Mouse (Mus musculus): ENCODE results near the gene Lrrc23.
"Not testable (repeated sequence)": the region's sequence is repeated elsewhere in the genome, so short reads cannot be mapped to it uniquely, and the experiment has no call there.

Lrrc23 gene

DNA sequence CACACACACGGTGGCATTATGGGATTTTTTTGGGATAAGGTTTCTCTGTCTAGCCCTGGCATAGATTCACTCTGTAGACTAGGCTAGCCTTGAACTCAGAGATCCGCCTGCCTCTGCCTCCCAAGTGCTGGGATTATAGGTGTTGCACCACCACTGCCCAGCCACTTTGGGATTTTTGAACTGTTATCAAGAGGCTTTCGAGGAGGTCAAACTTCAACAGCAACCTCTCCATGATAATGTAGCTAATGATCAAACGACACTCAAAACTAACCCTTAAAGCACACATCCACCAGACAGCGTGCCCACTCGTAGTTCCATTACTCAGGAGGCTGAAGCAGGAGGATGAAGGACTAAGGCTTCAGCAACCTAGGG, 28.4 kb upstream of the Lrrc23 start:
- no peak for DNase-seq (ENCODE audit: low spot score in 2 of 2)

DNA sequence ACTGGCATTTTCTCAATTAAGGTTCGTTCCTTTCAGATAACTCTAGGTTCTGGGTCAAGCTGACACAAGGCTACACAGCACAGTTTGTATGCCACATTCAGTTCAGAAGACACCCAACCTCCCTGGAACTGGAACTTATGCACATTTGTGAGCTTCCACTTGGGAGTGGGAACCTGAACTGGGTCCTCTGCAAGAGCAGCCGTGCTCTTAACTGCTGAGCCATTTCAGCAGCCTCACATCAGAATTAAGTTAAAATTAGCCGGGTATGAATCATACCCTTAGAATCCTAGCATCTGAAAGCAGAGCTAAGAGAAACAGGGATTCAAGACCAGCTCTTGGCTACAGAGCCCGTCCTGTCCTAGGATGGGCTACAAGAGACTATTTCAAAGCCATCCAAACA, 27.8 kb upstream of the Lrrc23 start:
- DNase-seq (ENCODE audit: low spot score in 2 of 2): no peak

DNA sequence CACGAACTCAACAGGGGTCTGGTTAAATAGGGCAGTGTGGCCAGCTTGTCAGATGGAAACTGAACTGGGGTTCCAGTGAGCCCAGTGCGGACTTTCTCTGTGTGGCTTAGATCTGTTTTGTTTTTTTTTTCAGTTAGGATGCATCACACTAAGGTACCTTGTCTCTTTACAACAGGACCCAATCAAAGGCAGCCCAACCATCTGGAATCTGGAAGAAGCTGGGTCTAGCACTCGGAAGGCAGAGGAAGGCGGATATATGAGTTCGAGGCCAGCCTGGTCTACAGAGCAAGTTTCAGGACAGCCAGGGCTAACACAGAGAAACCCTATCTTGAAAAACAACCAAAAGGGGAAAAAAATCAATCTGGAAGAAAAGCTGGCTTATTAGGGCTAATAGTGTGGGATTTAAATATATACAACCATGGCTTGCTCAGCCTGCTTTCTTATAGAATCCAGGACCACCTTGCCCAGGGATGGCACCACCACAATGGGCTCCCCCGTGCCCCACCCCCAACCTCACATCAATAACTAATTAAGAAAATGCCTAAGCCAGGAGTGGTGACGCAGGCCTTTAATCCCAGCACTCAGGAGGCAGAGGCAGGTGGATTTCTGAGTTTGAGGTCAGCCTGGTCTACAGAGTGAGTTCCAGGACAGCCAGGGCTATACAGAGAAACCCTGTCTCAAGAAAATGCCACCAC, 27.1 kb upstream of the Lrrc23 start:
- no peak for DNase-seq (ENCODE audit: low spot score in 2 of 2)

DNA sequence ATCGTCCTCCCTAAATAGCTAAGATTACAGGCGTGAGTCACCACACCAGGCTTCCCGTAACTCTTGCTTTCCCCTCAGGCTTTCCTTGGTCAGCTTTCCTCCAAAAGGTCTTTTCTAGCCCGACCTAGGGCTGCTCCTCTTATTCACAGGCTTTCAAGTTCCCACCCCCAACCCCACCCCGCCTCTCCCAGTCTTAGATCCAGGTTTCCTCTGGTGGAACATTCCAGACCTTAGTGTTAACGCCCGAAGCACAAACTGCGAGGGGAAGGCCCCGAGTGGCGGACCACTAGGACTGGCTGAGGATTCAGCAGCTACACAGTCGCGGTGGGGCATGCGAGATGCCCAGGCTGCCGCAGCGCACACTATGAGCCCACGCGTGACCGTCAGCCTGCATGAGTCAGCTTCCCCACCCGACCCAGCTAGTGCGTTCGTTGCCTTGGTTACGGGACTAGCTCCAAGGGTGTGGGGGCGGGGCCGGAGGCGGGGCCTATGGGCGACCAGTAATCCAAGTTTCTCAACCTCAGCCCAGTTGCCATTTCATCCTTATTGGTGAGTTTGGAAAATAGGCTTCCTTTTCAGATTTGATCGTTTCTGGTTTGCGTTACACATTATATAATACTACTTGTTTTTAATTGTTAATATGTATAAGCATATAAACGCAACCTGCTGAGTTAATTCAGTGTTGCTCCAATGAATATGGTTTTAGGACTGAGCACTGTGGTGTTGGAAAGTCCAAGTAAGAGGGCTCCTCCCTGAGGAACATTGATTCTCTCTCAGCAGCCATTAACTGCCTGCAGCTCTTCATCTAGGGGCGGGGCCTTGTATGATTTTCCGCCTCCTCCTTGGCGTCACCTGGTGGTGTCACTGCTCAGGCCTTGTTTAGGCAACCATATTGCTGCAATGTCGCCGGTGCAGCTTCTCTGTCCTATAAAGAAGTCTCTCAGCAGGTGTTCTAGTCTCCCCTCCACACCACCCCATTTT, 26.1 kb upstream of the Lrrc23 start:
- peak; percentile 94 to 97 for DNase-seq (ENCODE audit: low spot score in 2 of 2)

DNA sequence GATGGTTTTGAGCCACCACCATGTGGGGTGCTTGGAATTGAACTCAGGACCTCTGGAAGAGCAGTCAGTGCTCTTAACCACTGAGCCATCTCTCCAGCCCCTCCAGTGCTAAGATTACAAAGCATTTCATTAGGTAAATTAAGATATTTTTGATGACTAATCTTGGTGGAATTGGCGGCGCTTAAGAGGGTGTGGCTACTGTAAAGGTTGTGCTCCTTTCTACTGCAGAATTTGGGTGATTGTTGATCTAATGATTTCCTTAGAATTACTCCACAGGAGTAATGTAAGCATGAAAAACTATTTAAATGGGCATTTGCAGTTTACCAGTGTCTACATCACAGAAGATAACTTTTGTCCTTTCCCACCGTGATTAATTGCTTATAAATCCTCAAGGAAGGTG, 24.8 kb upstream of the Lrrc23 start:
- no peak for DNase-seq (ENCODE audit: low spot score in 2 of 2)

DNA sequence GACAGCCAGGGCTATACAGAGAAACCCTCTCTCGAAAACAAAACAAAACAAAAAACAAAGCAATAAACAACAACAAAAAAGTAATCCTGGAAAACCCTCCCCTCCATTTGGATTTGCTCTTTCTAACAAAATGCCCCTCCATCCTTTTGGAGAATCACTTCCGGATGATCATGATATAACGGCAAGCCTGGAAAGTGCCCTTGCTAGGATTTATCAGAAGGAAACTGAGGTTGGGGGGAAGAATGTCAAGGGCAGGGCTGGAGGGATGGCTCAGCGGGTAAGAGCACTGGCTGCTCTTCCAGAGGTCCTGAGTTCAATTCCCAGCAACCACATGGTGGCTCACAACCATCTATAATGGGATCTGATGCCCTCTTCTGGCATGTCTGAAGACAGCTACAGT, 24.2 kb upstream of the Lrrc23 start:
- DNase-seq (ENCODE audit: low spot score in 2 of 2): not testable (repeated sequence)

DNA sequence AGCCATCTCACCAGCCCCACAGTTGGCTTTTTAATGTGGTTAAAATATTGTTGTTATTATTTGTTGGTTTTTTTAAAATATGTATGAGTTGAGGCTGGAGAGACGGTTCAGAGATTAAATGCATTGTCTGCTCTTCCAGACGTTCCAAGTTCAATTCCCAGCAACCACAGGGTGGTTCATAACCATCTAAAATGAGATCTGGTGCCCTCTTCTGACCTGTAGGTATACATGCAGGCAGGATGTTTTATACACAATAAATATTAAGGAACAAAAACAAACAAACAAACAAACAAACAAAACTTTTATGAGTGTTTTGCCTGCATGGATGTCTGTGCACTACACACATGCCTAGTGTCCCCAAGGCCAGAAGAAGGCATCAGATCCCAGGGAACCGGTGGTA, 23.5 kb upstream of the Lrrc23 start:
- DNase-seq (ENCODE audit: low spot score in 2 of 2): no peak

DNA sequence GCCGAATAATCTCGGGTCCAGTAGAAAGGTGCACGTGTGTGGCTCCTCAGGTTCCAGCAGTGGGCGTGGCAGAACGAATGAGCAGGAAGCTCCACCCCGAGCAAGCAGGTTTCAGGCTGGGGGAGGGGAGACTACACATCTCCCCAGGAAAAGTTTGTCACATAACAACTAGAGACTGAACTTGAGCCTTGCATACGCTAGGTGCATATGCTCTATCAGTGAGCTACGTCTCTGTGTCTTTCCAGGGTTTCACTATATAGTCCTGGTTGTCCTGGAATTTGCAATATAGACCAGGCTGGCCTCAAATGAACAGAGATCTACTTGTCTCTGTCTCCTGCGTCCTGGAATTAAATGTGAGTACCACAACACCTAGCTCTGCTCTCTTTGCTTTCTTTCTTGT, 22.9 kb upstream of the Lrrc23 start:
- DNase-seq (ENCODE audit: low spot score in 2 of 2): not testable (repeated sequence)

DNA sequence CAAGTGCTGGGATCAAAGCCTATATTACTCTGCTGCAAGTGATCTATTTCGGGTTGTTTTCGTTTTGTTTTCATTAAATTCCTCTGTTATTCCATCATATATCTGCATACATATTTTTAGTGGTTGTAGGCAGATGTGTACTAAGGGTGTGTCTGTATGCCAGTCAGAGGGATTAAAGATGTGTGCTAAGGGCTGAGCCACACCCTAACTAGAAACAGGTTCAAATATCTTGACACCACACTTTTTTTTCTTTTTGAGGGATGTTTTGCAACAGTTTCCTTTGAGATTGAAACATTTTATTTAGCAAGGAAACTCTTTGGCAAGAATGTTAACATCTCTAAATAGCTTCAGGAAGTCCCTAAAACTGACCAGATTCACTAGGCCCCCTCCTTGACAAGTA, 16.7 kb upstream of the Lrrc23 start:
- no peak for DNase-seq (ENCODE audit: low spot score in 2 of 2)

DNA sequence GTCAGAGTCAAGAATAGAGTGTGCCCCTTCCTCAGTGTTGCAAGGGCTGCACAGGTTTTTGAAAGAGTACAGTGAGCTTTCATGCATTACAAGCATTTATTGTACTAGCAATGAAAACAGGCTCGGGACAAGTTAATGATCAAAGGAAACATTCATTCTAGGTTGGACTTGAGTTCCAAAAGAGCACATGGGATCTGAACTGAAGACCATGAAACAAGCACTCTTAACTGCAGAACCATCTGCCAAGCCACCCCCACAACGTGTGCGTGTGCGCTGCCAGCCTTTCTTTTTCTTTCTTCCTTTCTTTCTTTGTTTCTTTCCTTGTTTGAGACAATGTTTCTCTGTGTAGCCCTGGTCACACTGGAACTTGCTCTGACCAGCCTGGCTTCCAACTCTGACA, 16.3 kb upstream of the Lrrc23 start:
- no peak for DNase-seq (ENCODE audit: low spot score in 2 of 2)

DNA sequence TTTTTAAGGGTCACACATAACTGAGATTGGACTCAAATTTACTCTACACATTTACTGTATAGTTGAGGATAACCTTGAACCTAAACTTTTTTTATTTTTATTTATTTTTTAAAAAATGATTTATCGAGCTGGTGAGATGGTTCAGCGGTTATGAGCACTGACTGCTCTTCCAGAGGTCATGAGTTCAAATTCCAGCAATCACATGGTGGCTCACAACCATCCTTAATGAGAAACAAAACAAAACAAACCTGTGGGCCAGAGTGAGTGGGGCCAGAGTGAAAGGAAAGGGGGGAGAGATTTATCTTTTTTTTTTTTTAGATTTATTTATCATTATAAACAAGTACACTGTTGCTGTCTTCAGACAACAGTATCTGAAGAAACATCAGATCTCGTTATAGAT, 12.4 kb upstream of the Lrrc23 start:
- DNase-seq (ENCODE audit: low spot score in 2 of 2): no peak

DNA sequence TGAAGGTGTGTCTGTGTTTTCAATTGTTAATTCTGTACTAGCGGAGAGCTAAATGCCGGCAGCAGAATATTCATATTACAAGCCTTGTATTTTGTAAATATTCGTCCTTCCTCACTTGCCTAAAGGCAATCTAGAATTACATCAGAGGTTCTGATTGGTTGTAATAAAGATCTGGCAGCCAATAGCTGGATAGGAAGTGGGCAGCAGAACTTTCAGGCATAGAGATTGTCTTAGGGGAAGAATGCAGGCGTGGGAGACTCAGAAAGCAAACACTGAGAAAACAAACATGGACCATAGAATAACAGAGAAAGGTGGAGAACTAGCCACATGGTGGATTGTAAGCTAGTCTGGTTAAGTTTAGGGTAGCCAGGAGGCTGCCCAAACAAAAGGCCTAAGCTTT, 10.6 kb upstream of the Lrrc23 start:
- no peak for DNase-seq (ENCODE audit: low spot score in 2 of 2)

DNA sequence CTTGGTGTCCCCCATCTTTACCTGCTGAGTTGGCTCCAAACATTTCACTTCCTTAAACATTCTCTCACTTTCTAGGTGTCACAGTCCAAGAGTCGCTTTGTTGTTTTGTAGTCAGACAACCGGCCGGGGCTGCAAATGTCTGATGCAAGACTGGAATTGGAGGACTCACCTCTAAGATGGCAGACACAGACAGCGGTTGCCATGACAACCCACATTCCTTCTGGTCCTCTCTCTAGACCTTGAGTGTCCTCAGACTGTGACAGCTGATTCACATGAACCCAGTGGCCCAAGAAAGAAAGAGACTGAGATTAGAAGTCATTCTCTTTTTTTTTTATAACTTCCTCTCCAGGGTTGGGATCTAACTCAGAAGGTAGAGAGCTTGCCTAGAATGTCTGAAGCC, 10.0 kb upstream of the Lrrc23 start:
- DNase-seq (ENCODE audit: low spot score in 2 of 2): no peak

DNA sequence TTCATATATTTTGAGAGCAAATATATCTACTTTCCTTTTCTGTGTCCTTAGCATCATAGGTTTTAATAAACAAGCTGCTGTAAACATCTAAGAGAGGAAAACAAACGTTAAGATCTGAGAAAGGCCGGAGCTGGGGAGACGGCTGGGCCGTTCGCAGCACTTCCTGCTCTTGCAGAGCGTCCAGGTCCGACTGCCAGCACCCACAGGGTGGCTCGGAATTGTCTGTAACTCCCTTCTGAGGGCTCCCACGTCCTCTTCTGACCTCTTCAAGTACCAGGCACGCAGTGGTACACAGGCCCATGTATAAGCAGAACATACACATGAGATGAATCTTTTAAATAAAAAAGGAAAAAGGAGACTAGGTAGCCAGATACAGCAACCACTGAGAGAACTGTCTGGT, 8.2 kb upstream of the Lrrc23 start:
- no peak for DNase-seq (ENCODE audit: low spot score in 2 of 2)

DNA sequence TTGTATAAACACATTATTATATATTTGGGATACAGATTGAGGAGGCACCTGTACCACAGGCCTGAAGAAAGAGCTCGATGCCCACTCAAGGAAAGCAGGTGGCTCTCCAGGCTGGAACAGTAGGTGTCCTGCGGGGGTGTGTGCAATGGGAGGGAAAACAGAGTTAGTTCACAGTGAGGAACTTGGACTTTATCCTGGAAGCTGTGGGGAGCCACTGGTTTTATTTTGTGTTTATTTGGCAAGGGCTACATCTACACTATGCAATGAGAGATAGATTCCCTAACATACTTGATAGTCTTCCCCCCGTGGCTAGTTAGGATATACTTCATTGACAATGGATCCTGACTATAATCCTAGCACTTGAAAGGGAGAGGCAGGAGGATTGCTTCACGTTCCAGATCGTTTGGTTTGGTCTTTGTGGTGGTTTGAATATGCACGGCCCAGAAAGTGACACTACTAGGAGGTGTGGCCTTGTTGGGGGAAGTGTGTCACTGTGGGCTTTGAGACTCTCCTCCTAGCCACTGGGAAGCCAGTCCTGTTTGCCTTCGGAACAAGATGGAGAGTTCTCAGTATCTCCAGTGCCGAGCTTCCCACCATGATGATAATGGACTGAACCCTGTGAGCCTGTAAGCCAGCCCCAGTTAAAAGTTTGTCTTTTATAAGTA, 7.4 kb upstream of the Lrrc23 start:
- DNase-seq (ENCODE audit: low spot score in 2 of 2): no peak

DNA sequence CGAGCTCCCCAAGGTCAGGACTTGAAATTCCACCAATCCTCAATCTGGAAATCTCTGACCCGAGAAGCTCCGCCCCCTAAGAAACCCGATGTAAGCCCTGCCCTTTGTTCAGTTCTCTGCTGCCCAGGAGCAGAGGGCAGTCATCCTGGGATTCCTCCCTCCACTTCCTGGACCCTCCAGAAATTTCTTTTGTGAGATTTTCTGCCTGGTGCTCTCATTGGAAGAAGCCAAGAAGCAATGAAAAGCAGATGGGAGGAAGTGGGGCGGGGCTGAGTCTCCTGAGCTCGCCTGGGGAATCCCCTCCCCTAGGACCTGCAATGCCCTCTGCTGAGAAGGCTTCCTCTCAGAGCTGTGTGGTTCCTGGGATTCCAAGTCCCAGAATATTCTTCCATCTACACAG, 2.9 kb upstream of the Lrrc23 start:
- no peak for DNase-seq (ENCODE audit: low spot score in 2 of 2)

DNA sequence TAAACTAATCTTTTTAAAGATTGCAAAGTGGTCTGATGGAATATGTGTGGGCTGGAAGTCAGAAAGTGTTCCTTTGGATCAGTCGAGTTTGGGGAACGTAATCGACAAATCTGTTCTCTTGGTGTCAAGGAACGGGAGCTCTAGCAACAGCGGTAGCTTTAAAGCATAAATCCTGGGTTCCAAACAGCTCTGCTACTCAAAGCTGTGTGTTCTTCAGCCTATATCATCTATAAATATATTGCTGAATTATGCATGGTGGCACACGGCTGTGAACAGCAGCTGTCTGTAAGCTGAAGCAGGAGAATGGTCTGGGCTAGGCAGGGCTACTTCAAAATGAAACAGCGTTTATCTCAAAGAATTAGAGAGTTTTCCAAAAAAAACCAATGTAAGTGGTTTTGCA, 1.4 kb upstream of the Lrrc23 start:
- DNase-seq (ENCODE audit: low spot score in 2 of 2): peak in 1 of 2 experiments; percentile 26

DNA sequence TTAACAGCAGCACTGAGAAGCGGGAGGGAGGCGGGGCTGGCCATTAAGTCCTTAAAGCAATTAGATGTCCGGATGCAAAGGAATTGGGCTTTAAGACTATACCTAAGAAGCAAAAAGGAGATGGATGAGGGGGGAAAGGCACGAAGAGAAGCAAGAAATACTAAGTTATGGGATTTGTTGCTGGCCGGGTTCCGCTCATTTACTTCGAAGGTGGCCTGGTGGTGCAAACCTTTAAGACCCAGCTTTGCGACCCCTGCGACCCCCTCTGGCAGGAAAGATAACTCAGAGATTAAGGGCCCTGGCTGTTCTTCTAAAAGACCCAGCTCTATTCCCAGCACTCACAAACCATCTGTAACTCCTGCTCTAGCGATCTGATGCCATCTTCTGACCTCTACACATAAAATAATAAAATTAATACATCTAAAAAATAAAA, 473 bp upstream of the Lrrc23 start:
- DNase-seq (ENCODE audit: low spot score in 2 of 2): no peak

DNA sequence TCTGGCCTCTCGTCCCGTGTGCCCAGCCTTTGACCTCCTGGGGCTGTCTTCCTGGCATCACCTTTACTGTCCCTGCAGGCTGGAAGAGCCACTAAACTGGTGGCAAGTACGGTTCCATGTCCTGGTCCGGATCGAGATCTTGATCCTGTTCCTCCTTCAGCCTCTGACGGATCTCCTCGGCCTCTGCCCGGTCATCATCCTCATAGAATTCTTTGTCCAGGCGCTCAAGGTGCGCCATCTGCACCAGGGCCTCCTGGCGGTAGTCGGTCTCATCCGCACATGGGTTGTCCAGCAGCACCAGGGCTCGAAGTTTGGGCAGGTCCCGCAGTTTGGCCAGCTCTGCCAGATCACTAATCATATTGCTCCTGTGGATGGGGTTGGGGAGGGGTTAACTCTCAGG, 9.0 kb downstream of the Lrrc23 start:
- DNase-seq (ENCODE audit: low spot score in 2 of 2): no peak

DNA sequence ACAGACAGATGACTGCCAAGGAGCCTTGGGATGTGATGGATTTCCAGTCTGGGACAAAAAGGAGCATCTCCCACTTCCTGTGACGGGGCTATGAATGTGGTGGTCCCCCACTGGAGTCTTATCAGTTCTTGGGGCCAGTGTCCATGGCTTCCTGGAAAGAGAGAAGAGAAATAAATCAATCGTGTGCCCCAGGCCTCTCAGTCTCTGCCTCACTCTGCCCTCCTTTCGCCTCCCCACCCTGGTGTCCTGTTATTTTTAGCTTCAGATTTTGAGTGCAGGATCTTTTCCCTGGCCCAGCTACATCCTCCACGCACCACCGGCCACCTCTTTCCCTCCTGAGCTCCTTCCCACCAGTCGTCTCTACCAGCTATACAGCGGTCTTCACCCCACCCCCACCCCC, 9.5 kb downstream of the Lrrc23 start:
- no peak for DNase-seq (ENCODE audit: low spot score in 2 of 2)

DNA sequence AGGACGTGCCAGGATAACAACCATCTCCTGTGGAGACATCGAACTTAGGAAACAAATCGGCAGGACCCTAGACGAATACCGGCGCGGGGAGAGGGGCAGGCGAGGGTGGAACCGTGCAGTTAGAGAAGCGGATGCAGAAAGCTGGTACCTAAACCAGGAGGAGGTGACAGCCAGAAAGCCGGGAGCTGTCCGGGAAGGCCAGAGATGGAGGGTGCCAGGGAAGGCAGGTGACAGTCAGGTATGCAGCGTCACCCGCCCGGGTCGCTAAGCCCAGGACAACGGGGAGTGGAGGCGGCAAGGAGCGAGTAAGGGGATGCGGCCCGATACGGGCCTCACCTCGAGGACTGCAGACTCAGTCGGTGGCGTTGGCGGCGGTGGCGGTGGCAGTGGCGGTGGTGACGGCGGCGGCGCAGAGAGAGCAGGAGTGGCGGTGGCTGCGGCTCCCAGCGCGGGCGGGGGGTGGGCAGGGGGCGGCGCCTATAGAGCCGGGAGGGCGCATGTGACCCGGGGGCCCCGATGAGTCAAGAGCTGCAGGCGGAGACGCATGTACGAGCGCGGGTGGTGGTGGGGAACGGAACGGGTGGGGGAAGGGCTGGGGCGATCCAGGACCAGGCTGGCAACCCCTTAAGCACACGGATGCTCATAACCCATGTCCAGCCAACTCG, 10.3 kb downstream of the Lrrc23 start, which contains the start of gene Eno2:
Gene Eno2 (minus strand): TSS at position 573 of the 665 bp plus-strand sequence.
- peak; percentile 71 for DNase-seq (ENCODE audit: low spot score in 2 of 2)

DNA sequence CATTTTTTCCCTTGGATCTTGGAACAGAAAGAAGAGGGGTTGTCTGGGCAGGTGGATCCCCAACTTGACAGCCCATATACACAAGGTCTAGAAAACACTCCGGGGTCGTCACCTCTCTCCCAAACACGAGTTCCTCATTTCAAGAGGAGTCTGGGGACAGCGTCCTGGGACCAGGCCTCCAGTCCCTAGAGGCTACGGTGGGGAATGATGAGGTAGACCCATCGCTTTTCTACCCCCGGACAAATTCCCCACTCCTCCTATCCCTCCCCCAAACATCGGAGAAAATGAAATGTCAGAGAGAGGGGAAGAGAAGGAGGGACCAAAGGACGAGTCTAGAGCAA, 10.9 kb downstream of the Lrrc23 start:
- DNase-seq (ENCODE audit: low spot score in 2 of 2): no peak
